Mouse (Mus musculus) liver, embryonic 16.5 days (tissue): ENCODE data around the gene Lfng. TPM values are rescaled to one million over a fixed set of nuclear protein-coding genes. Genes with fewer than 3 reads are reported as not detected.
A peak's percentile ranks its signal among the peaks of the same experiment; 100 is the strongest.

Experiments used
- ATAC-seq: fragments of 200-750 bp; cut with Nextera tagmentation; 2 replicates; pipeline ENCODE4 v1.8.0; 2017; ENCODE audit warnings: low read depth, mild to moderate bottlenecking, moderate number of reproducible peaks, moderate library complexity
- H3K27ac ChIP-seq: fragments of 300-500 bp; sonication (generic); 2 replicates; pipeline ENCODE4 v1.5.1; 2014; ENCODE audit warnings: mild to moderate bottlenecking, low read length
- H3K27me3 ChIP-seq: fragments of 300-500 bp; sonication (generic); 2 replicates; pipeline ENCODE4 v1.6.1; 2014; ENCODE audit warnings: low read depth, low read length, mixed read lengths; ENCODE audit not compliant: control insufficient read depth, insufficient read depth
- H3K36me3 ChIP-seq: fragments of 300-500 bp; sonication (generic); 2 replicates; pipeline ENCODE4 v1.6.1; 2014; ENCODE audit warnings: mild to moderate bottlenecking; ENCODE audit not compliant: control insufficient read depth, insufficient read depth
- H3K4me1 ChIP-seq: fragments of 300-500 bp; sonication (generic); 2 replicates; pipeline ENCODE4 v1.6.1; 2014; ENCODE audit warnings: low read depth, low read length, mixed read lengths; ENCODE audit not compliant: control insufficient read depth
- H3K4me2 ChIP-seq: fragments of 300-500 bp; sonication (generic); 2 replicates; pipeline ENCODE4 v1.6.1; 2014; ENCODE audit warnings: low read depth, low read length, mixed read lengths
- H3K4me3 ChIP-seq: fragments of 300-500 bp; sonication (generic); 2 replicates; pipeline ENCODE4 v1.5.1; 2014; ENCODE audit warnings: low read depth, mild to moderate bottlenecking, low read length
- H3K9ac ChIP-seq: fragments of 300-500 bp; sonication (generic); 2 replicates; pipeline ENCODE4 v1.6.1; 2014; ENCODE audit warnings: low read depth, low read length
- H3K9me3 ChIP-seq: fragments of 300-500 bp; sonication (generic); replicated peaks from 2 replicates; pipeline ENCODE4 v1.6.1; 2016; ENCODE audit warnings: low read length; ENCODE audit not compliant: control insufficient read depth
- WGBS: fragments of 180-500 bp; shearing (Covaris S2); extraction: QIAGEN DNeasy Blood & Tissue Kit; methylation state at CpG from one replicate; pipeline ENCODE4 v1.1.7; 2014; ENCODE audit not compliant: insufficient replicate concordance; 5-methylcytosine and 5-hydroxymethylcytosine counted together
- polyA plus RNA-seq: library from polyadenylated mRNA; unstranded; fragments of >200 nt; fragmentation: Nextera tagmentation; extraction: Ambion mirVana; gene quantifications from 2 replicates; pipeline ENCODE4 v1.2.1, GENCODE M21; 2015

Lfng gene
- polyA plus RNA-seq, 1 experiment from 2014 or later, result 8.3 TPM

DNA sequence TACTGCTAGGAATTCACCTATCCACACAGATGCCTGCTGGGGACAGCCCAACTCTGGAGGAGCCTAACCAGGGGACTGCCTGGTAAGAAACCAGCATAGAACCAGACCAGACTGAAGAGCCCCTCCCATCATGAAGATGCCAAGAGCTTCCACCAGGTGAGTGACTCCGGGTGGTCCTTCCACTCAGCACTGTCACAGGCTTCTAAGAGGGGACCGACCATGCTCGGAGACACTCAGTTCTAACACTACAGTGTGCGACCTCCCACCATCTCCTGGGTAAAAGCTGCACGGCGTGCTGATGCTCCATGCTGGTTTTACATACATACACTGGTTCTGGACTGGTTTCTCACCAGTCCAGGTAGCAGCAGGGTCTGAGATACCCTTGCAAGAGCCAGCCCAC is 39.1 kb downstream of the Lfng start:
- WGBS, result 88% methylated on average over 6 of the region's 6 CpGs
- H3K4me1 ChIP-seq, result peaks cover 73% of the 10 kb centered on the region
- 0 out of 2 replicates have a peak overlapping the region, but pooled peaks have one; percentile 17 for H3K9ac ChIP-seq
- no peak overlapping the region for H3K27ac ChIP-seq
- H3K4me2 ChIP-seq, result no peak overlapping the region
- H3K9me3 ChIP-seq, result no peaks in the 10 kb centered on the region
- no peaks in the 10 kb centered on the region for H3K27me3 ChIP-seq
- no peak overlapping the region for H3K4me3 ChIP-seq
- H3K36me3 ChIP-seq, result no peaks in the 10 kb centered on the region
- ATAC-seq, result no peak

DNA sequence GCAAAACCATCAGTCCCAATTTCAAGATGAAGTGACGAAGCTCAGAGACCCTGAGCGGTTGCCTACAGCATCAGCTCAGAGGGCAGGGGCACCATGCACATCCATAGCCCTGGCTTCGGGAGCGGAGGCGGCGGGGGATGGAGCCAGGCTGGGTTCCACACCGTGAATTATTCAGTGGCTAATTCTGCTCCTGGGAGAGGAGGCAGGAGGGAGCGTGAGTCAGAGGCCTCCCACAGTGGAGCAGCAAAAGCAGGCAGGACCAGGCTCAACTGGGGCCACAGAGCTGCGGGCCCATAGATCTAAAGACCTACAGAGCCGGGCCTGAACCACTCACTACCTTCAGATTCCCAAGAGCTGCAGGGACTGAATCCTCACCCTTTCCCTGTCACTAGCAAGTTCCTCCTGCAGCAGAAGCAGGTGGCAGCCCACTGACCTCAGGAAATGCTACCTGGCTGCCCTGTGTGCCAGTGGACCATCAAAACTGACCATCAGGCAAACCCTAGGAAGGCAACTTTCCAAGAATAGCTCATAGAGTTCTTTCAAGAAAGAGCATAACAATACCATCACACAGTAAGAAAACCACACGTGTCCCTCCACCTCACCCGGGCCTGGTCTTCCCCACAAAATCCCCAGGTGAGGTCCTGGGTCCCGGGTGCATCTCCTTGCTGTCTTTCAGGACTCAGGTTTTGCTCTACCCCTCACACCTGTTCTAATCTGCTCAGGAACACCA is 40.1 kb downstream of the Lfng start:
- no peaks in the 10 kb centered on the region for H3K27me3 ChIP-seq
- no peak overlapping the region; the same call in 1 of the 2 replicates for H3K27ac ChIP-seq
- peaks cover 73% of the 10 kb centered on the region for H3K4me1 ChIP-seq
- ATAC-seq, result no peak
- peak overlapping the region; percentile 91; the same call in 1 of the 2 replicates for H3K9ac ChIP-seq
- WGBS, result 73% methylated on average over 13 of the region's 13 CpGs
- no peaks in the 10 kb centered on the region for H3K9me3 ChIP-seq
- no peaks in the 10 kb centered on the region for H3K36me3 ChIP-seq
- H3K4me3 ChIP-seq, result peak overlapping the region; percentile 89
- H3K4me2 ChIP-seq, result peak overlapping the region; percentile 98

DNA sequence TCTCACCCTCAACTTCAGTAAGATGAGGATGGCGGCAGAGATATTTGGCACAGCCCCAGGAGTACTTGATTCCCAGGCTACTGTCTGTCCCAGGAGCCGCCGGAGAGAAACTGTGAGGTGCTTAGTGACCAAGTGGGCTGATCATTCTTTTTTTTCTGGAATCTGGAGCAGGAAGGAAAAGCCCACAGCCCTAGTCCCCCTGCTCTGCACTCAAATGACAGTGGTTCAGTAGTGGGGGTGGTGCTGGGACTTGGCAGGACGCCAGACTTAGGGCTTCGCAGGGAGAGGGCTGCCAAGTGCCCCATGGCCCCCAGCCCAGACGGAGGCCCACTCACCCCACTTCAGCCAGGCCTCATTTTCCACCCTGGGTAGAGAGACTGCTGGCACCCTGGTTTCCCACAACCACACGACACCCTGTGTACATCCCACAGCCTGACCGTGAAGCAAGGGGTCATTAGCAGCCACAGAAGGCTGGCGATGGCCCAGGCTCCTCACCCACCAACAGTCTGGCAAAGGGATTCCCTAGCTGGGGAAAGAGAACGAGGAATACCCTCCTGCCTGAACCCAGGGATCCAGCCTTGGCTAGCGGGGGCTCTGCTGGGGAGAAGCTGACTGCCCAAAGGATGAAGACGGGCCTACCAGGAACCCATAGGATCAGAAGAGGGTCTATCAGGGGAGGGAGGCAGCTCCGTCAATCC is 40.9 kb downstream of the Lfng start:
- WGBS, result 13% methylated on average over 13 of the region's 13 CpGs
- ATAC-seq, result no peak
- peaks cover 68% of the 10 kb centered on the region for H3K4me1 ChIP-seq
- H3K9me3 ChIP-seq, result no peaks in the 10 kb centered on the region
- H3K9ac ChIP-seq, result peak overlapping the region; percentile 91
- H3K36me3 ChIP-seq, result no peaks in the 10 kb centered on the region
- H3K4me3 ChIP-seq, result peak overlapping the region; percentile 89
- no peaks in the 10 kb centered on the region for H3K27me3 ChIP-seq
- peak overlapping the region; percentile 69 for H3K27ac ChIP-seq
- H3K4me2 ChIP-seq, result peak overlapping the region; percentile 98

DNA sequence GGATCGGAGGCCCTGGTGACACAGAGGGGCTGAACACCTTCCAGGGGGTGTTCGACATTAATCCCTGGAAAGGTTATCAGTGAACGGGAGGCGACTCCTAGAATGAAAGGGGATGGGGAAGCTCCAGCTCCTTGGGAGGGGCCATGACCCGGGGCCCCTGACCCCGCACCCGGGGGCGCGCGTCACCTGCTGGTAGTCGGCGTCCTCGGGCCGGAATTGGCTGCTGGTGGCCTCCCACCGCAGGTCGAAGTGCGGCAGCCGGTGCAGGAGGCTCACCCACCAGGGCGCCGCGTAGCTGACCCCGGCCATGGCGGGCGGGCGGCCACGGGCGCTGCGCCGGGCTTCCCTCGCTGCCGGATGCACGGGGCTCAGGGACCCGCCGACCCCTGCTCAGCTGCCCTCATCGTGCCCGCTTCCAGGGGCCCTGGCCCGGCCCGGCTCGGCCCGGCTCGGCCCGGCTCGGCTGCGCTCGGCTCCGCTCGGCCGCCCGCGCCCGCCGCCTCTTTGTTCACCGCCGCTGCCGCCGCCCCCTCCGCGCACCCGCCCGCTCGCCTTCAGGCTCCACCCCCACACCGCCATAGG is 41.5 kb downstream of the Lfng start, which contains the start of gene Ttyh3:
Gene Ttyh3, minus strand, starts transcription at position 513 of the 582 bp plus-strand sequence.
- peak; percentile 1; the same call in 1 of the 2 replicates for ATAC-seq
- Histone ChIP-seq H3K4me3 (peak within 1 kb of the TSS; percentile 89), H3K9ac (peak within 1 kb of the TSS; percentile 91), H3K36me3 (no peaks in the 10 kb centered on the region), H3K27me3 (no peaks in the 10 kb centered on the region), H3K4me2 (peak within 1 kb of the TSS; percentile 98), H3K4me1 (peaks cover 62% of the 10 kb centered on the region), H3K27ac (peak within 1 kb of the TSS; percentile 79), H3K9me3 (no peaks in the 10 kb centered on the region)
- WGBS, result under 1% methylated on average over 50 of the region's 62 CpGs

DNA sequence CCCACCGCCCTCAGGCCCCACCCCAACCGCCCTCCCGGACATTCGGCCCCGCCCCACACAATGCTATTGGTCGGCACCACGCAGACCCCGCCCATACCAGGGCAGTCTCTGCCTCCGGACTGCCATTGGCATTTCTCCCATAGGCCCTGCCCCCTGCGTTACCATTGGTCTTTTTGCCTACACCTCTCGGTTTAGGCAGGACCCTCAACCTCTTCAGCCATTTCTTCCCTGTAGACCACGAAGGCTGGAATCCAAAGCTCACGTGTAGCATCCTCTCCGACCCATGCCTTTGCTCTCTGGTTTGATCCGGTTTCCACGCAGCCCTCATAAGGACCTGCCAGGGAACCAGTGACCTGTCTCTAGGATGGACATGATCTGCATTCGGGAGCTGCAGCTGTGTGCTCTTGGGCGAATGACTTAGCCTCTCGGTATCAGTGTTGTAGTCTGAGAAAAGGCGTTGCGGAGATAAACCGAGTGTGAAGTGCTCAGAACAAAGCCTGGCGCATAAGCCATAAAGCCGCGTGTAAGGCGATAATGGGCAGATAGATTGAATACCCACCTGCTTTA is 42.1 kb downstream of the Lfng start:
- H3K27ac ChIP-seq, result peak overlapping the region; percentile 79
- peak; percentile 93 for ATAC-seq
- H3K27me3 ChIP-seq, result no peaks in the 10 kb centered on the region
- H3K9ac ChIP-seq, result peak overlapping the region; percentile 56
- 4% methylated on average over 25 of the region's 26 CpGs for WGBS
- peak overlapping the region; percentile 96 for H3K4me2 ChIP-seq
- H3K4me3 ChIP-seq, result peak overlapping the region; percentile 89
- peaks cover 57% of the 10 kb centered on the region for H3K4me1 ChIP-seq
- H3K9me3 ChIP-seq, result no peaks in the 10 kb centered on the region
- H3K36me3 ChIP-seq, result no peaks in the 10 kb centered on the region

DNA sequence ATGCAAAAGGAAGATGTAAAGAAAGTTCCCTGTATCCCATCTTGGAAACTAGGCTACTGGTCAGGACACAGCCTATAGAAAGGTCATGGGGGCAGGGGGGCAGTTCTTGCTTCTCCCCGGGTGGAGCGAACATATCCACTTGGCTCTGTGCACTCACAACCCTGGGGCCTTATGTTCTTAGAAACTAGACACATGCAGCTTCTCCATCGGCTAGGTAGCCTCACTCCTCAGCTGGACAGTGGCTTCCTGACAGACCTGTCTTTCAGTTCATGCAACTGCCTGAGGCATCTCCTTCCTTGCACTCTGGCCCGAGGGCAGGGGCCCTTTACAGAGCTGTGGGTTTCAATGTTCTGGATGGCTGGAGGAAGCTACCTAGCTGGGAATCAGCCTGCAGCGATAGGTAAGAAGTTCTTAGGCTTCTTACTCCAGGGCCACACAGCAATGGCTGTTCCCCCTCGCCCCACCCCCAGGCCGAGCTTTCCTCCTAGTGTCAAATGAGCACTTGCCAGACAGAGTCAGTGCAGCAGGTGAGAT is 42.8 kb downstream of the Lfng start:
- no peaks in the 10 kb centered on the region for H3K27me3 ChIP-seq
- peak overlapping the region; percentile 96 for H3K4me2 ChIP-seq
- H3K36me3 ChIP-seq, result no peaks in the 10 kb centered on the region
- no peak for ATAC-seq
- no peaks in the 10 kb centered on the region for H3K9me3 ChIP-seq
- peak overlapping the region; percentile 56 for H3K9ac ChIP-seq
- peaks cover 49% of the 10 kb centered on the region for H3K4me1 ChIP-seq
- peak overlapping the region; percentile 67; the same call in 1 of the 2 replicates for H3K4me3 ChIP-seq
- 67% methylated on average over 7 of the region's 7 CpGs for WGBS
- peak overlapping the region; percentile 79 for H3K27ac ChIP-seq

DNA sequence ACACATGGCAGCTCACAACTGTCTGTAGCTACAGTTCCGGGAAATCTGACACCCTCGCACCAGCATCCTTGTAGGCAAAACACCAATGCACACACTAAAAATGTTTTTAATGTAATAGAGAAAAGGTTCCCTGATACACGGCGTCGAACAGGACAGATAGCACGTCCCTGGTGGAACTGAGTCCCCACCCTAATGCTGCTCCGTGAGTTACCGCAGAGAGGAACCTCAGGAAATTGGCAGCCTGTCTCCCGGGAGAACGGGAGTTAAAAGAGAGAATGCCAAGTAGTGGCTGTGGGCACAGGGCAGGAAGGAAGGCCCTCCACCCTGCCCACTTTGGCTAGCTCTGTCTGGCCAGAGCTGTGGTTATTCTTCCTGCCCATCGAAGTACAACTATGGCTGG is 44.1 kb downstream of the Lfng start:
- H3K4me2 ChIP-seq, result no peak overlapping the region
- ATAC-seq, result no peak
- H3K4me3 ChIP-seq, result no peak overlapping the region
- peaks cover 36% of the 10 kb centered on the region for H3K4me1 ChIP-seq
- no peaks in the 10 kb centered on the region for H3K36me3 ChIP-seq
- H3K27me3 ChIP-seq, result no peaks in the 10 kb centered on the region
- H3K9ac ChIP-seq, result no peak overlapping the region
- H3K9me3 ChIP-seq, result no peaks in the 10 kb centered on the region
- 51% methylated on average over 11 of the region's 11 CpGs for WGBS
- H3K27ac ChIP-seq, result no peak overlapping the region

DNA sequence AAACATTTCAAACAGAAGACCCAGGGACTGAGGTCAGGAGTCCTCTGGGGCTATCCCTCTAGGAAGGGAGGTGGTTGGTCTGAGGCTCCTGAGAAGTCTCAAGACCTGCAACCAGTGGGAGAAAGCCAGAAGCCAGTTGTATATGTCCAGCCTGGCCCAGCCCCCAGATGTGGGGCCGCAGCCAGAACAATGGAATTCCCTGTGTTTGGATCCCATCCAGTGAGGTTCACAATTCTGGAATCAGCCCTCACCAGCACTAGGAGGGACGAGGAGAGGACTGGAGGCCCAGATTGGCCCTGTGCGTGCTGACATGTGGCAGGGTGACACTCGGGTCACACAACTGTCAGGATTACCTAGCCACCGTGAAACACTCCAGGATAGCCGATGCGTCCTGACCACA is 45.5 kb downstream of the Lfng start:
- WGBS, result 62% methylated on average over 7 of the region's 7 CpGs
- H3K4me1 ChIP-seq, result peaks cover 23% of the 10 kb centered on the region
- H3K4me3 ChIP-seq, result no peak overlapping the region
- no peaks in the 10 kb centered on the region for H3K9me3 ChIP-seq
- no peak overlapping the region for H3K9ac ChIP-seq
- no peaks in the 10 kb centered on the region for H3K36me3 ChIP-seq
- ATAC-seq, result no peak
- no peak overlapping the region for H3K27ac ChIP-seq
- H3K4me2 ChIP-seq, result no peak overlapping the region
- H3K27me3 ChIP-seq, result no peaks in the 10 kb centered on the region
